Mouse (Mus musculus): ENCODE measurements around the gene AC129217.1.

- TF ChIP-seq CTCF (IDR thresholded peaks at IDR 0.05; ENCODE audit: low read depth, low read length) (no peak), POLR2A (IDR thresholded peaks at IDR 0.05; ENCODE audit: extremely low read depth, insufficient read depth, low read length) (no peak)
Measured at GRCm38 (mm10) chr19:8850402-8850901, 20.9 kb downstream of the AC129217.1 start, which contains the start of gene Lrrn4cl.

Data from liver, adult 2 months (tissue).